Mouse (Mus musculus) olfactory bulb, adult 2 months (tissue): ENCODE data around the gene Usp5.

Experiments
- CTCF ChIP-seq: fragments of 200-500 bp; IDR thresholded peaks from 2 replicates; pipeline ENCODE4 v1.5.1; 2012; ENCODE audit warnings: low read depth, mild to moderate bottlenecking, low read length, moderate library complexity; ENCODE audit not compliant: insufficient read depth
- POLR2A ChIP-seq: fragments of 200-500 bp; IDR thresholded peaks from 2 replicates; pipeline ENCODE4 v1.6.1; 2012; ENCODE audit warnings: mild to moderate bottlenecking, low read depth, low read length, moderate library complexity; ENCODE audit not compliant: insufficient read depth

- TF ChIP-seq CTCF, result no peak
- peak; percentile 65; the same call in 1 of the 2 replicates for TF ChIP-seq POLR2A
These were observed at the start of gene Usp5, which contains the start of gene Cdca3 for GRCm38 (mm10) chr6:124828868-124829798.
